Mouse (Mus musculus): Measurements from ENCODE around the gene Ube2d1. TPM values are rescaled to one million over a fixed set of nuclear protein-coding genes. Genes with fewer than 3 reads are reported as not detected.

The Ube2d1 gene
- 10 to 100 TPM; 49.2 TPM for total RNA-seq (2021)
- long read RNA-seq, transcript Ube2d1-201 (7 exons, 1,431 nt), result major isoform, 22 of 24 reads
- long read RNA-seq, partial matches to known transcripts, result 0 of 24 reads
- long read RNA-seq, other reads (novel, unspliced or antisense), result 2 of 24 reads

DNA sequence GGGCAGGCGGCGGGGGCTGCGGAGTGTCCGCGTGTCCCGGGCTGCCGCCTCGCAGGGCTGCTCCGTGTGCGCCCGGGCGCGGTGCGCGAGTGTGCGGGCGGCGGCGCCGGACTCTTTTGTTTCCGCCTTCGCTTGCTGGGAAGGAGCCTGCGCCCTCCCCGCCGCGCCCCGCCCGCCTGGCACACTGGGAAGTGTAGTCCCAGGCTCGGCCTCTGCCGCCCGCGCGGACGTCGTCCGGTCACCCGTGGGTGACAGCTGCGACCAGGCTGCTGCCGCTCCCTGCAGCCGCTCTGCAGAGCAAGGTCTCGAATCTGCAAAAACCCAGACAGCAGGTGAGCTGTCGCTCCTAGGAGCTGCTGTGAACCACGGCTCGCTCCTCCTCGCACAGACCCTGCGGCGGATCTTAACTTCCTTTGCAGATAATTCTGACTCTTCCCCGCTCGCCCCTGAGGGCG lies at the start of gene Ube2d1:
Gene Ube2d1 (minus strand): TSS at position 137 of the 455 bp plus-strand sequence.
- DNase-seq (ENCODE audit: low spot score in 2 of 2), result peak; percentile 92 to 96

DNA sequence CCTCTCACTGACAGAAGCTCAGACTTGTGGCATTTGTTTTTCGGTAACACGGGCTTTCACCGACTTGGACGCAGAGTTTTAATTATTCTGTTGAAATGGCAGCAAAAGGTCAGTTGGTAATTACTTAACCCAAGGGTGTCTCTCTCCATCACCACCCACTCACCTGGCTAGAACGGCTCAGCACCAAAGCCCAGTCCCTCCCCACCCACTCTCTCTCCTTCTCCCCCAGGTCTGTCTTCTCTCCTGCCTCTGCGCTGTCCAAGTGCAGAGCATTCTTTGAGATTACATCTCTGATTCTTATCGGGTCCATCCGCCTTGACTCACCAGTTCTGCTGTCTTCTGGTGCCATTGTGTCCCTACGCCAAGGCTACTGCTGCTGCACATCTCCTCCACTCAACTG lies 47.8 kb upstream of the Ube2d1 start:
- DNase-seq (ENCODE audit: low spot score in 2 of 2), result no peak

DNA sequence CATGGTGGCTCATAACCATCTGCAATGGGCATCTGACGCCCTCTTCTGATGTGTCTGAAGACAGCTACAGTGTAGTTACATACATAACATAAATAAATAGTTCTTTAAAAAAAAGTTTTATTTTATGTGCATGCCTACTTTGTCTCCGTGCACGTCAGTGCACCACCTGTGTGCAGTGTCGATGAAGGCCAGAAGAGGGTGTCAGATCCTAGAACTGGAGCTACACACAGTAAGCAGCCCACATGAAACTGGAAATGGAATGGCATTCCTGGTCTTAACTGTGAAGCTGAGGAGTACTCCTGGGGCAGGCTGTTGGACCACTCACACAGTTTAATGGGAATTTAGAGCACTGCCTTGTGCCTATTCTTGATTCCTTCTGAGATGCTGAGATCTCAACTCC lies 47.3 kb upstream of the Ube2d1 start:
- DNase-seq (ENCODE audit: low spot score in 2 of 2), result no peak

DNA sequence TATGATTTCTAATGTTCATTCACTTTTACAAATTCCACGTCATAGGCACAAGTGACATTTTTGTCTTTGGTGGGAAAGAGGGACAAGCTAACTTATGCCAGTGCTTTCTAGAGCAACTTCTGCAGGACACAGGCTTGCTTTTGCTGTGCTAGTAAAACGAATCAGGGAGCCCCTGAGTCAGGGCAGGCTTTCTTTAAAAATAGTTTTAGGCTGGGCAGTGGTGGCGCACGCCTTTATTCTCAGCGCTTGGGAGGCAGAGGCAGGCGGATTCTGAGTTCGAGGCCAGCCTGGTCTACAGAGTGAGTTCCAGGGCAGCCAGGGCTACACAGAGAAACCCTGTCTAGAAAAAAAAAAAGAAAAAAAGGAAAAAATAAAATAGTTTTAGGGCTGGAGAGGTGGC lies 46.8 kb upstream of the Ube2d1 start:
- DNase-seq (ENCODE audit: low spot score in 2 of 2), result no peak

DNA sequence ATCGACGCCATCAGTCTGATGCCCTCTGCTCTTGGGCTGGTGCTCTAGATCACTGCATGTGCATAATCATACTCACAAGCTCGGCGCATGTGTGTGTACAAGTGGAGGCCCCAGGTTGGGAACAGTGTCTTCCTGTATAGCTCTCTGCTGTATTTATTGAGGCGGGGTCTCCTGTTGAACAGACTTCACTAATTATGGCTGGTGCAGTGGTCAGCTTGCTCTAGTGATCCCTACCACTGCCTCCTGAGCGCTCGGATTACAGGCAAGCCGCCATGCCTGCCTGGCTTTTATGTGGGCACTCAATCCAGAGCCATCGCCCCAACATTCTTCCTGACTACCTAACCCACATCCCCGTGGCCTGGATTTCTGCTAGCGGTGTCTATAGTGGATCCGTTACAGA lies 45.0 kb upstream of the Ube2d1 start:
- no peak for DNase-seq (ENCODE audit: low spot score in 2 of 2)

DNA sequence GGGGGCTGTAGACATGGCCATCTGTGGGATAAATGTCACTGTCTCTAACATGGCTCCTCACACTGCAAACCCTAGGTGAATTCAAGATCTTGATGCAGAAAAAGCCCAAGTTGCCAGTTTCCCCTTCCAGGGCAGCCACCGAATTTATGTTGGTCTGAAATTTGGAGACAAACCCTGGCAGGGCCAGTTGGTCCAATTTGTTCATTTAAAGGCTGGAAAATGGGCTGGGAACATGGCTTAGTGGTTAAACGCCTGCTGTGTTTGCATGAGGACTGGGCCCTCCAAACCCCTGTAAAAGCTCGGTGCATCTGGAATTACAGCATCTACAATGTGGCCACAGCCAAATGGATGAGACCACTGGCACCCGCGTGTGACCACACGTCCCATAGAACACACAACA lies 44.2 kb upstream of the Ube2d1 start:
- no peak for DNase-seq (ENCODE audit: low spot score in 2 of 2)

DNA sequence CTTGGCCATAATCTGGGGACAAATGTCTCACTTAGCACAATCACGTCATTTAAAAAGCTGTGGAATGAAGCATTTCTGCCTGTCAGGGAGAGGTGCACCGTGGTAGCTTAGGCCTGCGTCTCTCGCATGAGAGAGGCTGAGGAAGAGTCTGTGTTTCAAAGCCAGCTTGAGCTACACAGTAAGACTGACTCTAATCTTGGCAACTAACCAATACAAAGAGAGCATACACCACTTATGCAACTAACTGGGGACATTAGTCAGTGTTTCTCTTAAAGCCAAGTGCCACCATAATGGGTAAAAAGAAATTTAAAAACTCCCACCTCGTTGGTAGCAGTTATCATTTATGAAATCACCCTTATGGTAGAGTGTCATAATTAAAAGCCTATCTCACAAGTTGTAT lies 43.8 kb upstream of the Ube2d1 start:
- no peak for DNase-seq (ENCODE audit: low spot score in 2 of 2)

DNA sequence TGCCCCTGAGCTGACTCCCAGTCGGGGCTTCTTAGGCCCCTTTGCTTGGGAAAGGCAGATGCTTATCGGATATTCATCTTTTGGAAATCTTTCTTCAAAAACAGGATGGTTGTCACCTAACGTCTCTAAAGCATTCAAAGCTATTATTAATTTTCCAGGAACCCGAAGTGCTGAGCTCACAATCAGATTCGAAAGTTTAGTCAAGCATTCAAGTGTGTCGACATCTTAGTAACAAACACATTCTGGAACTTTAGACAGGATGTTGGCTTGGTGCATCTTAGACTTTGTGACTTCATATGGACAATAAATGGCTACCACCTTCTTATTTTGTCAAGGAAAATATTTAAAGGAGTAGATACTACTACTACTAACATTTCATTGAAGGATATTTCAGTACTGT lies 43.3 kb upstream of the Ube2d1 start:
- DNase-seq (ENCODE audit: low spot score in 2 of 2), result no peak

DNA sequence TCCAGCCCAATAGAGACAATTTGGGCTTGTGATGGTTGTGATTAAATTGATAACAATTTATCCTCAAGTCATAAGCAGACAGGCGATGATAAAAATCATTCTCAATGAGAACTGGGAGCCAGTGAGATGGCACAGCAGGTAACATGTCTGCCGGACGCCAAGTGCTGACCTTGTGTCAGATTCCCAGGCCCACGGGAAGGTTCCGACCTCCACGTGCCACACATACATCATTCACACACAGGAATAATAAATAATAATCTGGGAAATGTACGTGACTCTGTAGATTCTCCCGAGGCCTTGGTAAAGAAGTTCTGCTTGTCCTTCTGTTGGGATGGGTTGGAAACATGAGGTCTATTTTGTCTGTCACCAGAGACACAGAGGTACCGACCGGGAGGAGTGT lies 42.3 kb upstream of the Ube2d1 start:
- no peak for DNase-seq (ENCODE audit: low spot score in 2 of 2)

DNA sequence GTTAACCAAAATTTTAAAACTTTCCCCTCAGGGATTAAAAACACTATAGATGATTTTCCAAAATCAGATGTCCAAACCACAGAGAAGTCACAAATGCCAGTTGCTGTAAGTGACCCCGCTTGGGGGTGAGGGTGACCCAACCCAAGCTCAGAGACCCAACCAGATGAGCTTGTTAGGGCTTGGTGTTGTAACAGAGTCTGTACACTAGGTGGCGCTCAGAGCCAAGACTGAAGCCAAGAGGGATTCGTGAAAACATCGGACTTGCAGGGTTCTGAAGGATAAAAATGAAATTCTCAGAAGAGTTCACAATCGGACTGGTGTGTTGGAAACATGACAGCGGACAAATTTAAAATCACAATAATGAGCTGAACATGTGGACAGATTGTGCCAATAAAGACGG lies 41.7 kb upstream of the Ube2d1 start:
- peak; percentile 62 to 81 for DNase-seq (ENCODE audit: low spot score in 2 of 2)

DNA sequence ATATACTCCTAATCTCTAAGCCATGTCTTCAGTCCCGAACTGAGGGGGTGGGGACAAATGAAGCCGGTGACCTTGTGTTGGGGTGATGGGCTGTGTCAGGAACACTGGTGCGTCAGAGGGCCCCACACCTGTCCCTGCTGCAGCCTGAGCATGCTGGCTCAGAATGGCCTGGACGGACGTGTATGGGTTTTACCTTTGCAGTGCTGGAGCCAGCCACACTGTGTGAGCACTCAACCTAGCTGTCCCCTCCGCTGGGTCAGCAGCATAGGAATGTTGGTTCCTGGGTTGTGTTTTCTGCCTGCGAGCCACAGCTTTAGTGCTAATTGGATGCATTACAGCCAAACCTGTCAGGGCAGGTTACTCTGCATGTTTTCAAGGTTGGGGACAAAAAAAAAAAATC lies 41.1 kb upstream of the Ube2d1 start:
- DNase-seq (ENCODE audit: low spot score in 2 of 2), result no peak

DNA sequence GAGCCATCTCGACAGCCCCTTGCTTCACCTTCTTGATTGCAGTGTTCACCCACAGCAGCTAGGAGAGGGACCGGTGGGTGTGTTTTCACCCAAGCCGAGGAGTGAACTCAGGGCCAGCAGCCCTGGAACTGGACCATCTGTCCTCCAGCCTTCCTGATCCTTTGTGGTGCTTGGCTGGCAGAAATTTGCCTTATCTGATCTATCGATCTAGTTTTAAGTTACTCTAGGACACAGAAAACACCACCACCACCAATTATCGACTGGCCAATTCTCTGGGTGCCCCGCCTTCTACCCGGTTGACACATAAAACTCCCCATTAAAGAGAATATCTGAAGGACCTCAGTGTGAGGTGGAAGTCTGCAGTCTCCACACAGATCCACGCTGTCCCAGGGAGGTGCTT lies 38.6 kb upstream of the Ube2d1 start:
- DNase-seq (ENCODE audit: low spot score in 2 of 2), result no peak

DNA sequence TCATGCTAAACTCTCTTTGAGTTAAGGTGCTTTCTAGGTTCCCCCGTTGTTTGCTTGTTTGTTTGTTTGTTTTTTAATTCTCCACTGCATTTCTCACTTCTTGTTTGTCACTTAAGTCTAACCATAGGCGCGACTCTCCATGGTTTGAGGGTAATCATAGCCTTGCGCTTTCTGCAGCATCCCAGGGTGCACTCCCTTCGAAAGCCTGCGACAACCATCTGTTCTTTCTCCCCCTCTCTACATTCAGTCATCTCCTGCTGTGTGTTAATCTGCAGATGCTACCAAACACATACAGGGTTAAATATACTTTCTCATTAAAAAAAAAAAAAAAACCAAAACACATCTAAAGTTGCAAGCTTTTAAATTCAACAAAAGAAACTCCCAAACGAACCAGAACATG lies 31.4 kb upstream of the Ube2d1 start:
- DNase-seq (ENCODE audit: low spot score in 2 of 2), result peak in 1 of 2 experiments; percentile 38

DNA sequence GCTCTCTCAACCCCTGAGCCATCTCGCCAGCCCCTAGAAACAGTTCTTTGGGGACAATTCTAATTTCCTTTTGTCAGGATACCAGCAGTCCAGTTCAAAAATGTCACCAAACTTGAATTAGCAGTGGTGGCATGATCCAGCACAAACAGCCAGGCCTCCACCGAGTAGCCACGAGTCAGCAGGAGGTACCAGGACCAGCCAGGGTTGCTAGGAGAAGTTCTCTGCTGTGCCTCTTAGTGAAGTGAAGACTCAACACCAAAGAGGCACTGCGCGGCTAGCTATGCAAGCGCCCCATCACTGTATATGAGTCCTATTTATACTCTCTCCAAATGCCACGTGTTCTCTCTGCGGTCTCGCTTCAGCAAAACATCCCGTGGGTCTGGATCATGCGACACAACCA lies 31.0 kb upstream of the Ube2d1 start:
- DNase-seq (ENCODE audit: low spot score in 2 of 2), result no peak

DNA sequence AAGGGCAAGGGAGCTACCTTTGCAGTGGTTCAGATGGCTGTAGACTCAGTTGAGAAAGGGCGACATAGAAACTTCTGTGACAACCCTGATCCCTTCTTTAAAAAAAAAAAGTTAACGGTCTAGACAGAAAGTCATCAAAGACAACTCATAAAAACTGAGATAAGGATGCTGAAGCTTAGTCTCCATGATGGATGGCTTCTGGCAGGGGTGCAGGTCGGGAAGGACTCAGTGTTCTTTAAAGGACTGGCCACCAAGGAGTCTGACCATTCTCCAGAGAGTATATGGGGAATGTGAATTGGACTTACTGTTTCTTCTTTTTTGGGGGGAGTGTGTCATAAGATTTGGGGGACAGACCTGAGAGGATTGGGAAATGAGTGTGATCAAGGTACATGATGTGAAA lies 29.5 kb upstream of the Ube2d1 start:
- DNase-seq (ENCODE audit: low spot score in 2 of 2), result no peak

DNA sequence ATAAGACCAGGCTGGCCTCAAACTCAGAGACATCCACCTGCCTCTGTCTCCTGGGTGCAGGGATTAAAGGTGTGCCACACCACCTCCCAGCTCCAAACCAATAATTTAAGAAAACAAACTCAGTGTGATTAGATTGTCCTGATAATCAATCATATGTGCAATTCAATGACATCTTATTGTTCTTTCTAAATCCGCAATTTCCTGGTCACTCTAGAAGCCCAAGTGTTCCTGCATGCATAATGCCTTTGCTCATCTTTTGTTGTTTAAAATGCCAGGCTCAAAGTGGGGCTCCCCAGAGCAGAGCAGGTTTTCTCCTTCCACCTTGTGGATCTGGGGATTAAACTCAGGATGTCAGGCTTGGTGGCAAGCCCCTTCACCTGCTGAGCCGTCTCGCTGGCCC lies 25.2 kb upstream of the Ube2d1 start:
- DNase-seq (ENCODE audit: low spot score in 2 of 2), result no peak

DNA sequence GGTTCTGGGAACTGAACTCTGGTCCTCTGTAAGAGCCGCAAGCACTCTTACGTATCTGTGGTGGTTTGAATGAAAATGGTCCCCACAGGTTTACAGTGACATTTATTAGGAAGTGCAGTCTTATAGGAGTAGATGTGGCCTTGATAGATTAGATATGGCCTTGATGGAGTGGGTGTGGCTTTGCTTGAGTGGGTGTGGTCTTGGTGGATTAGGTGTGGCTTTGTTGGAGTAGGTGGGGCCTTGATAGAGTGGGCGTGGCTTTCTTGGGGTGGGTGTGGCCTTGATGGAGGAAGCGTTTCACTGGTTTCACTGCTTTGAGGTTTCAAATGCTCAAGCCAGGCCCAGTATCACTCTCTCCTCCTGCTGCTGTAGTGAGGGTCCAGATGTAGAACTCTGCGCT lies 23.1 kb upstream of the Ube2d1 start:
- no peak for DNase-seq (ENCODE audit: low spot score in 2 of 2)

DNA sequence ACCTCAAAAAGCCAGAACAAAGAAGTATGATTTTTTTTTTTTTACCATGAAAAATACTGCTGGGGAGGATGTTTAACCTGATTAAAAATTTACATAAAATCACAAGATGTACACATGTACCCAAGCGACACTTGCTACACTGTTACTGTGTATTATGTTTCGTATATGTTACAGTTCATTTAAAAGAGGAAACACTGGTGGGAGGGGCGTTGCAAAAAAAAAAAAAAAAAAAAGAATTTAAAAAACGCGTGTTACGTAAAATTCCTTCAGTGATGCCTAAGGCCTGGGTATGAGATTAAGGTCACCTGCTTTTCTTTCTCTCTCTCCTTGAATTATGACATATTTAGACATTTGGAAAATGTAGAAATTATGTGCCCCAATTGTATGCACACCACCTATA lies 21.7 kb upstream of the Ube2d1 start:
- DNase-seq (ENCODE audit: low spot score in 2 of 2), result no peak

DNA sequence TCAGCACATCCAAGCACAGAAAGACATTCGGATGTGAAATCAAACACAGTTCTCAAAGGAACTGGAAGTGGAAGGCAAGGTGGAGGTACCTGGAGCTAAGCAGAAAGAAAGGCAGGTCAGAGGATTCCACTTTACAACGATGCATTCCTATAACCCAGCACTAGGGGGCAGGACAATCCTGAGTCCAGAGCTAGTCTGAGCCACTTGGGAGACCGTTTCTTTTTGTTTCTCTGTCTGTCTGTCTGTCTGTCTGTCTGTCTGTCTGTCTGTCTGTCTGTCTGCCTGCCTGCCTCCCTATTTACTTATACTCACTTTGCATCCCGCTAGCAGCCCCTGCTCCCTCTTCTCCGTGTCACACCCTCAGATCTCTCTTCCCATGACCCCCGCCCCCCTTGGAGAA lies 21.1 kb upstream of the Ube2d1 start:
- peak in 1 of 2 experiments; percentile 60 for DNase-seq (ENCODE audit: low spot score in 2 of 2)

DNA sequence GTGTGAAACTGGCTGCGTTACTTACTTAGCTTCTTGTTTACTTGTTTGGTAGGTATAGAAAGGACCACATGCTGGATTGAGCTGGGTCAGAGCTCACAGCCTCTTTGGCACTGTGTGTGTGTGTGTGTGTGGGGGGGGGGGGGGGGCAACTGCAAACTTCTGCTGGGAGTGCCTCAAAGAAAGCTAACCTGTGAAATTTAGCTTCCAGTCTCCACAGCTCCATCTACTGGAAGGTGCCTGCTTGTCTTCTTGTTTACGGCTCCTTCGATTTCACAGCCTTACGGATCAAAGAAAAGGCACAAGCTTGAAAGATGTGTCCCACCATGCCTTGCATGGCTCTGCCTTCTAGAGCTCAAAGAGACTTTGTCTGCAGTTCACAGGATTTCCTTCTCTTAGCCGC lies 17.4 kb upstream of the Ube2d1 start:
- DNase-seq (ENCODE audit: low spot score in 2 of 2), result peak in 1 of 2 experiments; percentile 62

DNA sequence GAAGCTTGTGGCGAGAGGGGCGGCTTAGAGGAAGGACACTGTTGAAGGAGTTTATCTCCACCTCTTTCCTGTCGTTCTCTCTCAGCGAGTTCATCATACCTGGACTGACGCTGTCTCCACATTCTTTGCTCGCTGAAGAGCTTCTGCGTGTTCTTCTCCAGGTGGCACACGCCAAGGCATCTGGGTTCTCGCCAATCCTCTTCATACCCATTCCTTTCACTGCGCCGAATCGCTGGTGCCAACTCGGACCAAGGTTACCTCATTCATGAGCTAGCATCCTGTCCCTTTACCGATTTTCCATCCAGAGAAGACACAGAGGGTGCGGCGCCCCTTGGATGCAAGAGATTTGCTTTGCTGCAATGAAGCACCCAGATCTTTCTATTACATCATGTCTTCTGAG lies 15.1 kb upstream of the Ube2d1 start:
- DNase-seq (ENCODE audit: low spot score in 2 of 2), result no peak

DNA sequence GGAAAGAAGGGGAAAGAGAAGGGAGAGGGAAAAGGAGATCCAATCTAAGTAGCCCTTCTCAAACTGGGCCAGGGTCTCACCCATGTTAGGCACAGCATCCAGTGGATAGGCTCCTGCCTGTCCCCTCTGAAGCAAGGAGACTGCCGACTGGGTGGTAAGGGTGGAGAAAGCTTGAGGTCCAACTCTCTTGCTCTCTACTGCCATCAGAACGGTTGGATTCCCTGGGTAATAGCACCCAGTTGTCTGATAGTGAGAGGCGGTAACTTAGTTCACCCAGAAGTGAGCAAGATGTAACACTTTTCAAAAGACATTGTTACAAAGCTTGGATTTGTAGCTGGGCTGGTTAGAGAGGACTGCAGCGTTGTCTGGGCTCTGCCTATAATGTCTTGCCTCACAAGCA lies 8.2 kb upstream of the Ube2d1 start:
- no peak for DNase-seq (ENCODE audit: low spot score in 2 of 2)

DNA sequence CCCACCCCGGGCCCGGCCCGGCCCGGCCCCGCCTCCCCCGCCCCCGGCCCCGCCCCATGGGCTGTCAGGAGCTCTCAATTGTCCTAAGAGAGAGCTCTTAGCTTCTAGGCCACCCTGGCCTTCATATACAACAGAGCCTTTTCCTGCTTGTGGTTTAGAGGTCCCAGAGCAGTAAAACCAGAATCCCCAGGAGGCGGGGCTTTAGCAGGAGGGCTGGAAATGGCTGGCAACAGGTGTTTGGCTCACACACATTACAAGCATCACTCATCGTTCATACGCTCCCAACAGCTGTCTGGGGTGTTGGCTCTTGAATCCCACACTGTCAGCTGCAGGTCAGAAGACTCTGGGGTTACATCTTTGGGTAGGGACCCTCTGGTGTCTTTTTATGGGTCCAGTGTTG lies 7.2 kb upstream of the Ube2d1 start:
- DNase-seq (ENCODE audit: low spot score in 2 of 2), result no peak

DNA sequence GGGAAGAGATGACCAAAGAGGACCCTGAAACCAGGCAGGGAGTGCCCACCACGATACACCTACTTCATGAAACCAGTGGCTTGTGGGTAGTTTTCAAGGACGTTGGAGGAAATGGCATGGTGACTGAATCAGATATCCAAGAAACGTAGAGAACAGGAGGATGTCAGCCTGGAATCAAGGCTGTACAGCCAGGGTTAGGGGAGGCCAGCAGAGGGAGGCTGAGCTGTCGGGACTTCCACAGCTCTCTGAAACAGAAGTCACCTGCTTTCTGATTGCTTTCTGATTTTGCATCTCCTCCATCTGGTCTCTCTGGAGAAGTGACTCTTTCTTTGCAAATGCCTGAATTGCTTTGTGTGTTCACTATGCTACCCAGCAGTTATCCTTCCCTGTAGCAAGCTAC lies 6.7 kb upstream of the Ube2d1 start:
- no peak for DNase-seq (ENCODE audit: low spot score in 2 of 2)

Measured in layer of hippocampus, adult 18-20 months (tissue).